Mouse (Mus musculus): Measurements from ENCODE around the gene Ctla2b. TPM values are rescaled to one million over a fixed set of nuclear protein-coding genes. Genes with fewer than 3 reads are reported as not detected.
"Not testable (repeated sequence)": the region's sequence is repeated elsewhere in the genome, so short reads cannot be mapped to it uniquely, and the experiment has no call there.

The Ctla2b gene
- 0.36 and 1.6 TPM in 2 replicates for polyA plus RNA-seq (2014; fragmentation: Nextera tagmentation; extraction: Ambion mirVana)

GRCm38 (mm10) chr13:60897328-60897727, at the start of gene Ctla2b:
TSS of gene Ctla2b (minus strand) at chr13:60897447.
- no peaks in the 10 kb centered on the region for H3K27me3 ChIP-seq (ENCODE audit: control insufficient read depth, insufficient read depth, low read length)
- ATAC-seq (ENCODE audit: low read depth) = no peak
- no peaks in the 10 kb centered on the region for H3K36me3 ChIP-seq (ENCODE audit: control insufficient read depth, insufficient read depth, low read length)
- no peak within 1 kb of the TSS for H3K4me2 ChIP-seq (ENCODE audit: low read depth, low read length)
- no peaks in the 10 kb centered on the region for H3K9me3 ChIP-seq (ENCODE audit: control insufficient read depth, low read length)
- no peak within 1 kb of the TSS for H3K4me3 ChIP-seq (ENCODE audit: low read depth, low read length)
- 86% methylated on average over 3 of the region's 3 CpGs for WGBS
- H3K4me1 ChIP-seq (ENCODE audit: control insufficient read depth, insufficient read depth, low read length) = no peaks in the 10 kb centered on the region
- H3K9ac ChIP-seq (replicated peaks; ENCODE audit: low read depth, low read length) = no peak within 1 kb of the TSS
- no peak within 1 kb of the TSS for H3K27ac ChIP-seq (ENCODE audit: low read depth, low read length)

GRCm38 (mm10) chr13:60941884-60942283, 44.6 kb upstream of the Ctla2b start, which contains the start of gene Tpbpa:
TSS of gene Tpbpa (minus strand) at chr13:60941984.
- H3K27me3 ChIP-seq (ENCODE audit: control insufficient read depth, insufficient read depth, low read length); H3K9ac ChIP-seq (replicated peaks; ENCODE audit: low read depth, low read length); H3K36me3 ChIP-seq (ENCODE audit: control insufficient read depth, insufficient read depth, low read length); H3K4me2 ChIP-seq (ENCODE audit: low read depth, low read length); ATAC-seq (ENCODE audit: low read depth); H3K4me1 ChIP-seq (ENCODE audit: control insufficient read depth, insufficient read depth, low read length); H3K4me3 ChIP-seq (ENCODE audit: low read depth, low read length); H3K27ac ChIP-seq (ENCODE audit: low read depth, low read length); H3K9me3 ChIP-seq (ENCODE audit: control insufficient read depth, low read length): not testable (repeated sequence)
- 82% methylated on average over 3 of the region's 3 CpGs for WGBS

DNA sequence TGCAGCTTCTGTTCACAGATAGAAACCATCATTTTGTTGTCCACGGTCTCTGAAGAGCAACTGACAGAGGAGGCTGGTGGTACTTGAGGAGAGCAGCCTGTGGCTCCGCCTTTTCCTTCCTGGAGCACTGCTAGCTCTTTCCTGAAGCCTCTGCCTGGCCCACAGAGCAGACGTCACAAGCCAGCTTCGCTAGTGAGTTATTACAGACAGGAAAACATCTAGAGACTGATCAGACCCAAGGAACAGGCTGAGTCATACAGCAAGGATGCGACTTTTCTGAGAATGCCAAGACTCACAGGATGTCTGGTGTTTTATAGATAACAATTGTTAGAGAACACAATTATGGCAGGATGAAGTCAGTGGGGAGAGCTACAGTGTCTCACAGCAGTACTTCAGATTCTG, 39.3 kb upstream of the Ctla2b start, which contains the start of the genes Gm49391 and Ctla2a:
Gm49391 (minus strand) TSS at position 72 of the 402 bp plus-strand sequence.
Ctla2a (minus strand) TSS at position 126 of the 402 bp plus-strand sequence.
- WGBS = 66% methylated on average over 5 of the region's 5 CpGs
- Histone ChIP-seq H3K4me2 (ENCODE audit: low read depth, low read length) (no peak within 1 kb of the TSS), H3K4me1 (ENCODE audit: control insufficient read depth, insufficient read depth, low read length) (no peaks in the 10 kb centered on the region), H3K27ac (ENCODE audit: low read depth, low read length) (no peak within 1 kb of the TSS), H3K27me3 (ENCODE audit: control insufficient read depth, insufficient read depth, low read length) (no peaks in the 10 kb centered on the region), H3K4me3 (ENCODE audit: low read depth, low read length) (no peak within 1 kb of the TSS), H3K9me3 (ENCODE audit: control insufficient read depth, low read length) (no peaks in the 10 kb centered on the region), H3K9ac (replicated peaks; ENCODE audit: low read depth, low read length) (no peak within 1 kb of the TSS), H3K36me3 (ENCODE audit: control insufficient read depth, insufficient read depth, low read length) (no peaks in the 10 kb centered on the region)
- ATAC-seq (ENCODE audit: low read depth) = no peak

DNA sequence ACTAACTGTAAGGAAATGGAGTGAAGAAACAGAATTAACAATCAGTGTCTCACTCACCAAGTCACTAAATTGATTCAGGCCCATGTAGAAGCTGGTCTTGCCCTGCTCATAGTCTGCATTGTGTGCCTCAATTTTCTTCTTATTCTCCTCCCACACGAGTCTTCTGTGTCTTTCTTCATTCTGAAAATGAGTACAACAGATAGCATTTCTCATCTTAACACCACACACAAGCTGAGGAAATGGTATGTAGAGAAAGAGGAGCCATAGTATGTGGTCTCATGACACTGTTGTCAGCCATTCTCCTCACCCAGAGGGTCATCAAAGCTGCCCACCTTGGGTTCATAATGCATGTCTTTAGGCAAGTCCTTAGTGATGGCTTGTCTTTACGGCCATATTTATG, 38.2 kb upstream of the Ctla2b start, which contains the start of gene Gm49393:
Gm49393 (minus strand) TSS at position 101 of the 400 bp plus-strand sequence.
- H3K4me1 ChIP-seq (ENCODE audit: control insufficient read depth, insufficient read depth, low read length); H3K4me3 ChIP-seq (ENCODE audit: low read depth, low read length); H3K9me3 ChIP-seq (ENCODE audit: control insufficient read depth, low read length); H3K4me2 ChIP-seq (ENCODE audit: low read depth, low read length); H3K9ac ChIP-seq (replicated peaks; ENCODE audit: low read depth, low read length); H3K27me3 ChIP-seq (ENCODE audit: control insufficient read depth, insufficient read depth, low read length); H3K27ac ChIP-seq (ENCODE audit: low read depth, low read length); ATAC-seq (ENCODE audit: low read depth); H3K36me3 ChIP-seq (ENCODE audit: control insufficient read depth, insufficient read depth, low read length): not testable (repeated sequence)
- 77% methylated on average over 2 of the region's 2 CpGs for WGBS

DNA sequence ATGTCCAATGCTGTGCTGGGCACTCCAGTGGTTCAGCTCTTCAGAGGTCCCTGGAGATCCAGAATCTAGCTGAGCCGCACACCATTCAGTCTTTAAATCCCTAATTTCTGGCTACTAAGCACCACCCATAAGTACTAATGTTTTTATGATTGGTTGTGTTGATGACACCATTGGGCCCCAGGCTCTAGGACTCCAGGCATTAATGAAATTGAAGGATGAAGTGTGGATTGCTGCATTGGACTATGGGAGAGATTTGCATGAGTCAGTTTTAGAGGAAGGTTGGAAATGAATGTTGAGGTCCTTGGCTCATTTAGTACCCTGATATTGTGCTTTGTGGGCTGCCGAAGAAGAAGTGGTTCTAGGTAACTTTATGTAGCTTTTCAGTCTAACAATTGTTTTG, 7.5 kb upstream of the Ctla2b start, which contains the start of gene Tpbpb:
Tpbpb (minus strand) TSS at position 101 of the 400 bp plus-strand sequence.
- H3K4me2 ChIP-seq (ENCODE audit: low read depth, low read length) = not testable (repeated sequence)
- WGBS = 93% methylated on average over 2 of the region's 2 CpGs

DNA sequence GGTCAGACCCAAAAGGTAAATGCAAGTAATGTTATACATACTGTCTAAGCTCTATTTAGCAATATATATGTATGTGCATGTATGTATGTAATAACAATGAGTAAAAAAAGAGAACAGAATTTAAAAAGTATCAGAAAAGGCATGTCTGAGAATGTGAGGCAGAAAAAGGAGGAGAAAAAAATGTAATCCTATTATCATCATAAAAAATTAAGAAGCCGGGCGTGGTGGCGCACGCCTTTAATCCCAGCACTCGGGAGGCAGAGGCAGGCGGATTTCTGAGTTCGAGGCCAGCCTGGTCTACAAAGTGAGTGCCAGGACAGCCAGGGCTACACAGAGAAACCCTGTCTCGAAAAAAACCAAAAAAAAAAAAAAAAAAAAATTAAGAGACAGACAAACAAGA, 453 bp downstream of the Ctla2b start, which contains the start of gene Gm49392:
Gm49392 (minus strand) TSS at position 101 of the 400 bp plus-strand sequence.
- H3K27me3 ChIP-seq (ENCODE audit: control insufficient read depth, insufficient read depth, low read length); ATAC-seq (ENCODE audit: low read depth); H3K4me2 ChIP-seq (ENCODE audit: low read depth, low read length); H3K4me3 ChIP-seq (ENCODE audit: low read depth, low read length); H3K4me1 ChIP-seq (ENCODE audit: control insufficient read depth, insufficient read depth, low read length); H3K9ac ChIP-seq (replicated peaks; ENCODE audit: low read depth, low read length); H3K27ac ChIP-seq (ENCODE audit: low read depth, low read length); H3K36me3 ChIP-seq (ENCODE audit: control insufficient read depth, insufficient read depth, low read length); H3K9me3 ChIP-seq (ENCODE audit: control insufficient read depth, low read length): not testable (repeated sequence)
- 100% methylated on average over 6 of the region's 8 CpGs for WGBS

More for the DNA sequence above, 7.5 kb upstream of the Ctla2b start, which contains the start of gene Tpbpb:
- H3K36me3 ChIP-seq (ENCODE audit: control insufficient read depth, insufficient read depth, low read length); H3K4me3 ChIP-seq (ENCODE audit: low read depth, low read length); H3K9me3 ChIP-seq (ENCODE audit: control insufficient read depth, low read length); H3K9ac ChIP-seq (replicated peaks; ENCODE audit: low read depth, low read length); H3K27me3 ChIP-seq (ENCODE audit: control insufficient read depth, insufficient read depth, low read length); H3K4me1 ChIP-seq (ENCODE audit: control insufficient read depth, insufficient read depth, low read length); ATAC-seq (ENCODE audit: low read depth); H3K27ac ChIP-seq (ENCODE audit: low read depth, low read length): not testable (repeated sequence)

- Histone ChIP-seq H3K36me3 (ENCODE audit: control insufficient read depth, insufficient read depth, low read length) (no peaks in the 10 kb centered on the region), H3K27ac (ENCODE audit: low read depth, low read length) (no peak overlapping the region), H3K9ac (replicated peaks; ENCODE audit: low read depth, low read length) (no peak overlapping the region), H3K9me3 (ENCODE audit: control insufficient read depth, low read length) (no peaks in the 10 kb centered on the region), H3K4me1 (ENCODE audit: control insufficient read depth, insufficient read depth, low read length) (no peaks in the 10 kb centered on the region), H3K4me3 (ENCODE audit: low read depth, low read length) (no peak overlapping the region), H3K27me3 (ENCODE audit: control insufficient read depth, insufficient read depth, low read length) (no peaks in the 10 kb centered on the region), H3K4me2 (ENCODE audit: low read depth, low read length) (no peak overlapping the region)
- no peak for ATAC-seq (ENCODE audit: low read depth)
Observed at GRCm38 (mm10) chr13:60895406-60896160, 1.7 kb downstream of the Ctla2b start.

DNA sequence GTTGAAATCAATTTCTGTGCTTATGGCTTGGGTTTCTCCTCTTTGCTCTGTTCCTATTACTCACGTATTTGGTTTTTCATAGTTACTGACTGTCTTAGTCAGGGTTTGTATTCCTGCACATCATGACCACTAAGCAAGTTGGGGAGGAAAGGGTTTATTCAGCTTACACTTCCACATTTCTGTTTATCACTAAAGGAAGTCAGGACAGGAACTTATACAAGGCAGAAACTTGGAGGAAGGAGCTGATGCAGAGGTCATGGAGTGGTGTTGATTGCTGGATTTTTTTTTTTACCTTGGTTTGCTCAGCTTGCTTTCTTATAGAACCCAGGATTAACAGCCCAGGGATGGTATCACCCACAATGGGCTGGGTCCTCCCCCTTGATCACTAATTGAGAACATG, 4.9 kb downstream of the Ctla2b start:
- H3K4me3 ChIP-seq (ENCODE audit: low read depth, low read length) = no peak overlapping the region
- no peak overlapping the region for H3K27ac ChIP-seq (ENCODE audit: low read depth, low read length)
- no peaks in the 10 kb centered on the region for H3K27me3 ChIP-seq (ENCODE audit: control insufficient read depth, insufficient read depth, low read length)
- 95% methylated on average over 1 of the region's 1 CpGs for WGBS
- H3K9ac ChIP-seq (replicated peaks; ENCODE audit: low read depth, low read length) = no peak overlapping the region
- H3K9me3 ChIP-seq (ENCODE audit: control insufficient read depth, low read length) = no peaks in the 10 kb centered on the region
- H3K36me3 ChIP-seq (ENCODE audit: control insufficient read depth, insufficient read depth, low read length) = no peaks in the 10 kb centered on the region
- H3K4me2 ChIP-seq (ENCODE audit: low read depth, low read length) = no peak overlapping the region
- no peaks in the 10 kb centered on the region for H3K4me1 ChIP-seq (ENCODE audit: control insufficient read depth, insufficient read depth, low read length)
- ATAC-seq (ENCODE audit: low read depth) = no peak

DNA sequence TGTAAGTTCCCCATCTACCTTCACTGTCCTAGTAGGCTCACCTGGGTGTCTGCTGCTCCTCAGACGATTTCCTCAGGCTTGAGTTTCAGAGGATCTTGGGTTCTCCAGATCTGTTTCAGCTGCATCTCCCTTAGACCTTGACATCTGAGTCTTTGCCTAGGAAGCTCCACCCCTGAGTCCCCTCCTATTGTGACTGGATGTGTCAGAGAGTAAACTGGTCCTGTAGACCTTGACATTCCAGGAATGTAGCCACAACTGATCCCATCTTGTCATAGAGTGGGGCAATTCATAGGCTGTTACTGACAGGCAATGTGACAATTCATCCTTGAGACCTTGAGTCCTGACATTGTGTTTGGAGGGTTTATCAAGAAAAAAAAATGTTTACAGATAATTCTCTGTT, 33.0 kb downstream of the Ctla2b start, which contains the start of gene 4930486L24Rik:
4930486L24Rik (minus strand) TSS at position 195 of the 400 bp plus-strand sequence.
- no peak within 1 kb of the TSS for H3K4me2 ChIP-seq (ENCODE audit: low read depth, low read length)
- H3K36me3 ChIP-seq (ENCODE audit: control insufficient read depth, insufficient read depth, low read length) = no peaks in the 10 kb centered on the region
- H3K9ac ChIP-seq (replicated peaks; ENCODE audit: low read depth, low read length) = no peak within 1 kb of the TSS
- H3K27ac ChIP-seq (ENCODE audit: low read depth, low read length) = no peak within 1 kb of the TSS
- no peaks in the 10 kb centered on the region for H3K27me3 ChIP-seq (ENCODE audit: control insufficient read depth, insufficient read depth, low read length)
- H3K4me1 ChIP-seq (ENCODE audit: control insufficient read depth, insufficient read depth, low read length) = no peaks in the 10 kb centered on the region
- ATAC-seq (ENCODE audit: low read depth) = no peak
- H3K4me3 ChIP-seq (ENCODE audit: low read depth, low read length) = no peak within 1 kb of the TSS
- 84% methylated on average over 1 of the region's 1 CpGs for WGBS
- no peaks in the 10 kb centered on the region for H3K9me3 ChIP-seq (ENCODE audit: control insufficient read depth, low read length)
